Mouse (Mus musculus) hematopoietic stem cell, adult 5-6 weeks (primary cell): ENCODE results near the gene Nemp2. TPM values are rescaled to one million over a fixed set of nuclear protein-coding genes. Genes with fewer than 3 reads are reported as not detected.

Experiments
- total RNA-seq: library from RNA; stranded (forward); fragments of 172-1452, 232-1000 nt; gene quantifications from 2 replicates; pipeline ENCODE4 v1.2.3, GENCODE M21; 2017

The Nemp2 gene
- total RNA-seq, 1 experiment from 2014 or later, result 21.9 TPM

Other genes with a start within 250 kb of the Nemp2 start
- gene Nab1, start 130.0 kb upstream of the Nemp2 start, total RNA-seq, result 42.1 and 57.9 TPM in 2 replicates
- gene Mfsd6, start 96.8 kb downstream of the Nemp2 start, total RNA-seq, result 22.0 and 29.0 TPM in 2 replicates
- 26.5 and 31.8 TPM in 2 replicates for gene Inpp1, start 187.0 kb downstream of the Nemp2 start, total RNA-seq
- 69.9 and 187 TPM in 2 replicates for gene Hibch, start 214.2 kb downstream of the Nemp2 start, total RNA-seq